Mouse (Mus musculus): ENCODE data around the gene Krt10.

Krt10 gene

GRCm38 (mm10) chr11:99369853-99370451, 19.2 kb downstream of the Krt10 start:
- peak; percentile 25 for DNase-seq (ENCODE audit: low spot score)

DNA sequence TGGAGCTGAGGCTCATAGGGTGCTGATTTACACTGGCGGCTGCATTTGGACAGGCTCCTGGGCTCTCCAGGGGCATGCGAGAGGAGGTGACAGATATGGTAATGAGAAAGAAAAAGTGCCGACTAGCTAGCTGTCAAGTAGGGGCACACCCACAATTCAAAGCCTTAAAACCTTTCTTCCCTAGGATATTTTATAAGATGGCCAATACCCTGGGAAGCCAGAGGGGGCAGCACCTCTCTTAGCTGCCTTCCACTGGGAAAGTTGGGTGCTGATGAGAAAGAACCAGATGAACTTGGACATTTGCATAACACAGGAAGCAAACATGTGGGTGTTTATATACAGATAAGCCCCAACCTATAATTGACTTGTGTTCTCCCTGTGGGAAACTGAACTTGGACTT, 19.9 kb downstream of the Krt10 start:
- DNase-seq (ENCODE audit: low spot score), result no peak

- no peak for DNase-seq (ENCODE audit: low spot score)
These were observed 22.4 kb downstream of the Krt10 start for GRCm38 (mm10) chr11:99366791-99367190.

- DNase-seq (ENCODE audit: low spot score), result peak; percentile 26
These were observed 24.8 kb downstream of the Krt10 start for GRCm38 (mm10) chr11:99364412-99364811.

DNA sequence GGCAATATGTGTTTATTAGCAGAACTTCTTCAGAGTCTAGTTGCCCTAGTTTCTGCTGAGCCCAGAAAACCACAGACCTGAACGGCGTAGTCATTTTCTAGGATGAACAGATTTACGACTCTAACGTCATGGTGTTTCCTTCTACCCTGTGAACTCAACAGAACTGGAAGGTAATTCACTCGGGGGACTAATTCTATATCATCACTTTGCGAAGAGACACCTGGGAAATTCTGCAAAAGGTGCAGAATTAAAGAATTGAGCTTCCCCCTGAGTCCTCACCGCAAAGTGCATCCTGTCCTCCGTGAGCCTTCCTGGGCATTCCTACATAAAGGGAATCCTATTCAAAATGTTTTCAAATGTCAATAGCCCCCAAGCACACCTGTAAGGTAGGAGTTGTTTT, 27.7 kb downstream of the Krt10 start:
- no peak for DNase-seq (ENCODE audit: low spot score)

DNA sequence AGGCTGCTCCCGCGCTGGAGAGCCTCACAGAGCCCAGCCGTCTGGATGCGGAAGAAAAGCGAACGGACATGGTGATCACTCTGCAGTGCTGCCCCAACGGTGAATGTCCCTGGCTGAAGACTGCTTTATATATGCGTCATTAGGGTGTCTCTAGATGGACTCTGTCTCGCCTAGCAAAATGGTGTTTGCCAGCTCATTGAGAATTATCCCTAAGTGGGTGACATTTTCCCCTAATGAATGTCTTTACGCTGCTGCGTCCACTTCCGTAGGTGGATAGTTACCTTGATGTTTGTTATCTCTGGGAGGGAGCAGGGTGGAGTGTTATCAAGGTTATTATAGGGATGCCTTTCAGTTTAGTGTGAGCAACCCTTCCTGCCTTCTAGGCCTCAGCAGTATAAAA, 38.2 kb downstream of the Krt10 start, which contains the start of gene Krt27:
Gene Krt27, minus strand, starts transcription at position 101 of the 400 bp plus-strand sequence.
- no peak for DNase-seq (ENCODE audit: low spot score)

DNA sequence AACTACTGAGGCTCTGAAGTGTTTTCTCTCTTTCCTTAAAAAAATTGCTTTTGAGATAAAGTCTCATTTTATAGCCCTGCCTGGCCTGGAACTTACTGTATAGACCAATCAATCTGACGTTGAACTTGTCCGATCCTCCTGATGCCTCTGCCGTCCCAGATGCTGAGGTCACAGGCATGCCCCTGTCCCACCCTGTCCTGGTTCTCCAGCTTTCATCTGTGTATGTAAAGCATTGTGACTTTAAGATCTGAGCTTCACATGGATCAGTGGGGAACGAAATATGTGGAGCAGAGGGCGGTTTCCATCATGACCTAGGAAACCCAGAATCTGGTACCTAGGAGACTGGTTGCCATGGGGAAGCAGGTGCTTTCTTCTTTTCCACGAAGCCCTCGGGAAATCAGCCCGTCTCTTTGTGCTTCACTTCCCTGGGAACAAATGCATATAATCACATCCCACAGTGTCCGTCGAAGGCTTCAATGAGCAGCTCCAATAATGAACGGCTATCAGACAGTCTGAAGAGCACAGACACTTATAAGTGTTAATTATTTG, 49.8 kb downstream of the Krt10 start:
- no peak for DNase-seq (ENCODE audit: low spot score)

DNA sequence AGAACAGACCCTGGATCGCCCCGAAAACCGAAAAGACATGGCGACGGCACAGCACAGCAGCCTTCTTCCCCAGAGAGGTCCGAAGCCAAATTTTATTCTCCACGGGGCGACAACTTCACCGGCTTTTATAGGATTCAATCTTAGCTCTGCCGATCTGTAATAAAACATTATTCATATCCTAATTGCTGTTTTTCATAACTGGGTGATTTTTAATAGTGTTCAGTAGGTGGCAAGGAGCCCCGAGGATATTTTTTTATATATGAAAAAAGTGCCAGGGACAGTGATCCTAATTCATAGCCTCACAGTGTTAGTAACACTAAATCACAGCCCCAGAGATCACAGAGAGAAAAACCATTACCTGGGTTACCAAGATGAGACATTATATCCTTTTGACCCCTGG, 51.3 kb downstream of the Krt10 start, which contains the start of gene Krt26:
Gene Krt26, minus strand, starts transcription at position 101 of the 400 bp plus-strand sequence.
- no peak for DNase-seq (ENCODE audit: low spot score)
